Mouse (Mus musculus) neural tube, embryonic 14.5 days (tissue): ENCODE data around the gene Dip2a. TPM values are rescaled to one million over a fixed set of nuclear protein-coding genes. Genes with fewer than 3 reads are reported as not detected.
A peak's percentile ranks its signal among the peaks of the same experiment; 100 is the strongest.

ENCODE experiments used
- ATAC-seq: fragments of 200-750 bp; cut with Nextera tagmentation; 2 replicates; pipeline ENCODE4 v1.8.0; 2017; ENCODE audit warnings: low read depth, mild to moderate bottlenecking, moderate TSS enrichment, moderate library complexity
- H3K27ac ChIP-seq: fragments of 300-500 bp; sonication (generic); 2 replicates; pipeline ENCODE4 v1.5.1; 2014; ENCODE audit warnings: low read depth, mild to moderate bottlenecking, control low read depth, low read length, moderate library complexity, mixed read lengths
- H3K27me3 ChIP-seq: fragments of 300-500 bp; sonication (generic); 2 replicates; pipeline ENCODE4 v1.6.1; 2014; ENCODE audit warnings: low read length; ENCODE audit not compliant: control insufficient read depth, insufficient read depth
- H3K36me3 ChIP-seq: fragments of 300-500 bp; sonication (generic); 2 replicates; pipeline ENCODE4 v1.6.1; 2014; ENCODE audit warnings: low read length, mixed read lengths; ENCODE audit not compliant: control insufficient read depth, insufficient read depth
- H3K4me1 ChIP-seq: fragments of 300-500 bp; sonication (generic); 2 replicates; pipeline ENCODE4 v1.6.1; 2014; ENCODE audit warnings: low read length; ENCODE audit not compliant: control insufficient read depth, insufficient read depth
- H3K4me2 ChIP-seq: fragments of 300-500 bp; sonication (generic); 2 replicates; pipeline ENCODE4 v1.6.1; 2014; ENCODE audit warnings: mild to moderate bottlenecking, low read depth, low read length, control low read depth
- H3K4me3 ChIP-seq: fragments of 300-500 bp; sonication (generic); 2 replicates; pipeline ENCODE4 v1.5.1; 2014; ENCODE audit warnings: low read depth, low read length, control low read depth, mixed read lengths
- H3K9ac ChIP-seq: fragments of 300-500 bp; sonication (generic); replicated peaks from 2 replicates; pipeline ENCODE4 v1.6.1; 2014; ENCODE audit warnings: low read depth, mild to moderate bottlenecking, control low read depth, low read length, mixed read lengths
- H3K9me3 ChIP-seq: fragments of 300-500 bp; sonication (generic); 2 replicates; pipeline ENCODE4 v1.6.1; 2016; ENCODE audit warnings: low read length; ENCODE audit not compliant: control insufficient read depth
- WGBS: fragments of 180-500 bp; shearing (Covaris S2); extraction: QIAGEN DNeasy Blood & Tissue Kit; methylation state at CpG from one replicate; pipeline ENCODE4 v1.1.7; 2014; 5-methylcytosine and 5-hydroxymethylcytosine counted together
- polyA plus RNA-seq: library from polyadenylated mRNA; unstranded; fragments of >200 nt; fragmentation: Nextera tagmentation; extraction: Ambion mirVana; gene quantifications from 2 replicates; pipeline ENCODE4 v1.2.1, GENCODE M21; 2014

The Dip2a gene
- polyA plus RNA-seq, 1 experiment from 2014 or later: 17.9 TPM

DNA sequence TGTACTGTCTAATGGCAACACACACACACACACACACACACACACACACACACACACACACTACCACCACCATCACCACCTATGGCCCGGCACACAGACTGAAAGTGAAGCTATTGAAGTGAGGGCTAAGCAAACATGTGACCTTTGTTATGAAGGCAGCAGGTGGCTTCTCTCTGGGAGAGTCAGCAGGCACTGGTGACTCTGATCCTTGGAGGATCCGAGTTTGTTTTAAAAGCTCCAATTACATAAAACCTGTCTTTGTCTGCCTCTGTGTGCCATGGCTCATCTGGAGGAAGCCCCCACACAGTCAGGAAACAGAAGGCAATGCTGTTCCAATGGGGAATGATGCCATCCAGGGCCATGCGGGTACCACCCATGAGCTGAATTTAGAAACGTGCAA lies 98.5 kb downstream of the Dip2a start:
- H3K9me3 ChIP-seq: no peaks in the 10 kb centered on the region
- H3K27ac ChIP-seq: no peak overlapping the region
- no peak for ATAC-seq
- H3K36me3 ChIP-seq: no peaks in the 10 kb centered on the region
- 65% methylated on average over 4 of the region's 4 CpGs for WGBS
- H3K27me3 ChIP-seq: no peaks in the 10 kb centered on the region
- no peak overlapping the region for H3K4me2 ChIP-seq
- no peaks in the 10 kb centered on the region for H3K4me1 ChIP-seq
- no peak overlapping the region for H3K9ac ChIP-seq
- no peak overlapping the region for H3K4me3 ChIP-seq

DNA sequence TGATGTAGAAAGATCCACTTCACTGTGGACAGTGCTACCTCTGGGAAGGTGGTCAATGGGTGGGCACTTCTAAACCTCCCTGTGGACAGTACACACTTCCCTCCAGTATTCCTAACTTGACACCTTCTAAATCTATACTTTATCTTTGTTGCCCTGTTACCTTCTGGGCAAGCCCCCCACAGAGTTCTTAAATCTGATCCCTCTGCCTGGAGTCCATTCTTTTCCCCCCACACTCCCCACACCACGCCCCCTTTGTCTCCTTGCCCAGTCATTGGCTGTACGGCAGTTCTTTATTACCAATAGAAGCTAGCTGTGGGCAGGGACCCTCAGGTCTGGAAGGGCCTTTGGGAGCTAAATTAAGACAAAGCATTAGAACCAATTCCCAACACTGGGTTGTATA lies 100.0 kb downstream of the Dip2a start:
- no peak overlapping the region for H3K4me3 ChIP-seq
- H3K27ac ChIP-seq: no peak overlapping the region
- 70% methylated on average over 2 of the region's 2 CpGs for WGBS
- no peaks in the 10 kb centered on the region for H3K4me1 ChIP-seq
- no peaks in the 10 kb centered on the region for H3K36me3 ChIP-seq
- H3K9ac ChIP-seq: no peak overlapping the region
- H3K27me3 ChIP-seq: no peaks in the 10 kb centered on the region
- no peak overlapping the region for H3K4me2 ChIP-seq
- no peak for ATAC-seq
- H3K9me3 ChIP-seq: no peaks in the 10 kb centered on the region

DNA sequence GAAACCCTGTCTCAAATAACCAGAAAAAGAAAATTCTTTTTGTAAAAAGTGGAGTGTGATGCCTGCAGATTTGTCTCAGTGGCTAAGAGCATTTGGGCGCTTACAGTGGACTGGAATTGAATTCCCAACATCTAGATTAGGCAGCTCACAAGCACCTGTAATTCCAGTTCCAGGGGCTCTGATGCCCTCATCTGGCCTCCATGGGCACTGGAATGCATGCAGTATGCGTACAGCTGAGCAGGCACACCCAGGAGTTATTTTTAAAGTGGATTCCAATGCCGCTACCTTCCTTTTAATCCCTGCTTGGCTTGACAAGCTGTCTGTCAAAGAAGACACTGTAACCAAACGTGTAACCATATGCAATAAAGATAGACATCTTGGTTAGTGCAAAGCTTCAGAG lies 105.7 kb downstream of the Dip2a start:
- H3K4me3 ChIP-seq: no peak overlapping the region
- no peaks in the 10 kb centered on the region for H3K9me3 ChIP-seq
- H3K9ac ChIP-seq: no peak overlapping the region
- H3K27ac ChIP-seq: no peak overlapping the region
- H3K4me1 ChIP-seq: peaks cover 9% of the 10 kb centered on the region; the same call in 1 of the 2 replicates
- H3K27me3 ChIP-seq: no peaks in the 10 kb centered on the region
- H3K36me3 ChIP-seq: peaks cover 5% of the 10 kb centered on the region; the same call in 1 of the 2 replicates
- 83% methylated on average over 4 of the region's 4 CpGs for WGBS
- no peak overlapping the region for H3K4me2 ChIP-seq
- no peak for ATAC-seq

DNA sequence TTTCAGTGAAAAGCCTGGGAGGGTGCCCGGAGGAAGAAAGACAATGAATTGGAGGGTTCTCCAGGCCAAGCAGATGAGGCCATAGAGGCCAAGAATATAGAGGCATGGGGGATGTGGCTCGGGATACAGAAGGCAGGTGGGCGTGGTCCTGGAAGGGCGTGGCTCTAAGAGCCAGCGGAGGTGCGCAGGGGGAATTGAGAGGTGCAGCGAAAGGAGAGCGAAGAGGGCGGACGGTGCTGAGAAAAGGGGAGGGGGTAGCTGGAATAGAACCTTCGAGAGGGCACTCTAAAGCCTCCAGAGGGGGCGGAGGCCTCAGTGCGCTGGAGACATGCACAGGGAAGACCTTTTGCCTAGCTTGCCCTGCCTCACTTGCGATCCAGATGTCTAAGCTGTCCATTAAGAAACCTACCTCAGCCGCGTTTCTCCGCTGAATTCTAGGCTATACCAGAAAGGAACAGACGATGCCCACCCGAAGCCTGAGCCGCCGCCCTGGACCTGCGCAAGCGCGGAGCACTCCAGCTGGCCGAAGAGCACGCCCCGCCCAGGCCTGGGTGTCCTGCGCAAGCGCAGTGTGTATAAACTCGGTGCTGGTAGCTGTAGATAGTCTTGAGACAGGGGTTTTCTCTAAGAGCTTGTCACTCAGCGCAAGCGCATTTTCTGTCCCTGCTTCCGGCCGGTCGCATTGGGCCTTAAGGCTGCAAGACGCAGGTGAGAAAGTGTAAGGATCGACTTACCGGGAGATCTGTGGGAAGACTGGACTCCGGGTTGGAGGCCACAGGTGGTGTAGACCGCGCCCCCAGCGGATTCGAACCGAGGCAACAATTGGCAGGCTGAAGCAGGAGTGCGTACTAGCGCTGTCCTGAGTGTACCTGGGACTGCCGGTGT lies 107.5 kb downstream of the Dip2a start, which contains the start of gene Prmt2:
Gene Prmt2, minus strand, starts transcription at position 525 of the 885 bp plus-strand sequence.
- no peaks in the 10 kb centered on the region for H3K9me3 ChIP-seq
- H3K36me3 ChIP-seq: peaks cover 5% of the 10 kb centered on the region; the same call in 1 of the 2 replicates
- peak; percentile 98 for ATAC-seq
- H3K27ac ChIP-seq: peak within 1 kb of the TSS; percentile 95
- no peaks in the 10 kb centered on the region for H3K27me3 ChIP-seq
- H3K4me2 ChIP-seq: peak within 1 kb of the TSS; percentile 53
- H3K4me3 ChIP-seq: peak within 1 kb of the TSS; percentile 79
- peak within 1 kb of the TSS; percentile 80 for H3K9ac ChIP-seq
- WGBS: under 1% methylated on average over 47 of the region's 47 CpGs
- peaks cover 9% of the 10 kb centered on the region; the same call in 1 of the 2 replicates for H3K4me1 ChIP-seq

GRCm38 (mm10) chr10:76229627-76230026 lies 115.5 kb downstream of the Dip2a start:
- peaks cover 12% of the 10 kb centered on the region for H3K36me3 ChIP-seq
- no peaks in the 10 kb centered on the region for H3K4me1 ChIP-seq
- no peak overlapping the region for H3K9ac ChIP-seq
- no peaks in the 10 kb centered on the region for H3K27me3 ChIP-seq
- H3K4me3 ChIP-seq: no peak overlapping the region
- WGBS: 68% methylated on average over 1 of the region's 1 CpGs
- no peaks in the 10 kb centered on the region for H3K9me3 ChIP-seq
- no peak overlapping the region for H3K27ac ChIP-seq
- no peak for ATAC-seq
- no peak overlapping the region for H3K4me2 ChIP-seq

DNA sequence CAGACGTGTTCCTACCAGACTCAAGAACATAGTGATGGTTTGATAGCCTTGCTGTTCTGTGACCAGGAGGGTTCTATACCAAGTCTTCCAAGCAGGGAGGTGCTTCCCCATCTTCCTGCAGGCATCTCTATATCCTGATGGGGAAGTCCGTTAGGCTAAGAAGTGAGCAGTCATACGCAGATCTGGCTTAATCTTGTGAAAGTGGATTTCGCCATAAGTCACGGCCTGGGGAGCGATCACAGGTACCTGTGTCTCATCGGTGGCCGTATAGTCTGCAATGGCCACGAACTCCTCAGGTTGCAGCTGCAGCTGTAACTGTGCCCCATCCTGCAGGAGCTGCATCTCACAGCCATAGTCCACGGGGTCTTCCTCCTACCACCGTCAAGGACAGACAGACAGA lies 119.1 kb downstream of the Dip2a start:
- Histone ChIP-seq H3K4me1 (no peaks in the 10 kb centered on the region), H3K9ac (no peak overlapping the region), H3K27me3 (no peaks in the 10 kb centered on the region), H3K4me2 (no peak overlapping the region), H3K27ac (no peak overlapping the region), H3K4me3 (no peak overlapping the region), H3K36me3 (peaks cover 35% of the 10 kb centered on the region), H3K9me3 (no peaks in the 10 kb centered on the region)
- WGBS: 92% methylated on average over 11 of the region's 11 CpGs
- ATAC-seq: no peak

DNA sequence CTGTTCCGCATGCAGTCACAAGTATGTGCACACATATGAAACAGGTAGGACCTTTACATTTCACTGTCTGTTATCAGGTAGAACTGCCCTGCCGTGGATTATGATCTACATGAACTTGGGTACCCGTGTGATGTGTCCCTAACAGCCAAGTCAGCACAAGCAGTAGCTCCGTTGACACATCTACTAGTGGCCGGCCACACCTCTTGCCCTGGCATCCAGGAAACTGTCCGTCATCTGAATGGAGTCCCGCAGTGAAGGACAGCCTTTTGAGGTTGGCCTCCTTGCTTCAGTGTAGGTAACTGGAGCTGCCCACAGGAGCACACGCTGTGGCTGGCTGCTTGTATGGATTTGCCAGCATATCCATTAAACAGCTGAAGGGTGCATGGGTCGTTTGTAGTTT lies 126.9 kb downstream of the Dip2a start:
- H3K4me2 ChIP-seq: no peak overlapping the region
- 89% methylated on average over 9 of the region's 9 CpGs for WGBS
- ATAC-seq: no peak
- H3K9ac ChIP-seq: no peak overlapping the region
- H3K4me1 ChIP-seq: no peaks in the 10 kb centered on the region
- H3K27me3 ChIP-seq: no peaks in the 10 kb centered on the region
- no peak overlapping the region for H3K27ac ChIP-seq
- no peak overlapping the region for H3K4me3 ChIP-seq
- H3K9me3 ChIP-seq: peaks cover 10% of the 10 kb centered on the region; the same call in 1 of the 2 replicates
- H3K36me3 ChIP-seq: peaks cover 73% of the 10 kb centered on the region

DNA sequence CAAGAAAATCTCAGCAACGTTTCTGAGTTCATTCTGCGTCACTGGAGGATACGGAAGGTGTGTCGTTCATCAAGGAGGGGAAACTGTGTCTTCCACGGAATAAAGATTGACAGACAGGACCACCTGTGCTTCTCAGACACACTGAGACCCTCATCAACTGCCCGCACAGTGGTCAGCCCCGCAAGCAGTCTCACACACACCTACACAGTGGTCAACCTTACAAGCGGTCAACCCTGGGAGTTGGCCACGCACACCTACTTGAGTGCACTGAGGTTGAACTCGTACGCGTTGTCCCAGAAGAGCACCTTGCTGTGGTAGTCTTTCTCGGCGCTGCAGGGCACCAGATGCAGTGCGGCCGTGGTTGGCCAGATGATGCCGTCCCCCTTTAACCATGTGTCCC lies 128.0 kb downstream of the Dip2a start:
- H3K27ac ChIP-seq: no peak overlapping the region
- no peak overlapping the region for H3K4me2 ChIP-seq
- H3K4me1 ChIP-seq: no peaks in the 10 kb centered on the region
- no peak overlapping the region for H3K4me3 ChIP-seq
- ATAC-seq: no peak
- WGBS: 96% methylated on average over 17 of the region's 17 CpGs
- no peak overlapping the region for H3K9ac ChIP-seq
- H3K9me3 ChIP-seq: peaks cover 10% of the 10 kb centered on the region; the same call in 1 of the 2 replicates
- no peaks in the 10 kb centered on the region for H3K27me3 ChIP-seq
- peaks cover 72% of the 10 kb centered on the region for H3K36me3 ChIP-seq

- no peak overlapping the region for H3K27ac ChIP-seq
- H3K9ac ChIP-seq: no peak overlapping the region
- no peak for ATAC-seq
- H3K27me3 ChIP-seq: no peaks in the 10 kb centered on the region
- peaks cover 63% of the 10 kb centered on the region for H3K36me3 ChIP-seq
- peaks cover 10% of the 10 kb centered on the region; the same call in 1 of the 2 replicates for H3K9me3 ChIP-seq
- WGBS: 93% methylated on average over 4 of the region's 4 CpGs
- no peak overlapping the region for H3K4me2 ChIP-seq
- no peaks in the 10 kb centered on the region for H3K4me1 ChIP-seq
- H3K4me3 ChIP-seq: no peak overlapping the region
These were observed 130.9 kb downstream of the Dip2a start for GRCm38 (mm10) chr10:76214161-76214560.
